Mouse (Mus musculus) skeletal muscle tissue, postnatal 0 days (tissue): ENCODE data around the gene Ctu1. TPM values are rescaled to one million over a fixed set of nuclear protein-coding genes. Genes with fewer than 3 reads are reported as not detected.

Experiments used
- polyA plus RNA-seq: library from polyadenylated mRNA; unstranded; fragments of >200 nt; fragmentation: Nextera tagmentation; extraction: Ambion mirVana; gene quantifications from 2 replicates; pipeline ENCODE4 v1.2.1, GENCODE M21; 2015

The Ctu1 gene
- polyA plus RNA-seq = 3.7 and 4.7 TPM in 2 replicates

GRCm38 (mm10) chr7:43671809-43672580, at the start of gene Ctu1:
Ctu1 (plus strand) TSS chr7:43672016.

GRCm38 (mm10) chr7:43634500-43634899, 37.3 kb upstream of the Ctu1 start, which contains the start of gene Ceacam18:
Ceacam18 (plus strand) TSS chr7:43634707.

GRCm38 (mm10) chr7:43660002-43660401, 11.8 kb upstream of the Ctu1 start, which contains the start of gene Siglece:
Siglece (minus strand) TSS chr7:43660161.

DNA sequence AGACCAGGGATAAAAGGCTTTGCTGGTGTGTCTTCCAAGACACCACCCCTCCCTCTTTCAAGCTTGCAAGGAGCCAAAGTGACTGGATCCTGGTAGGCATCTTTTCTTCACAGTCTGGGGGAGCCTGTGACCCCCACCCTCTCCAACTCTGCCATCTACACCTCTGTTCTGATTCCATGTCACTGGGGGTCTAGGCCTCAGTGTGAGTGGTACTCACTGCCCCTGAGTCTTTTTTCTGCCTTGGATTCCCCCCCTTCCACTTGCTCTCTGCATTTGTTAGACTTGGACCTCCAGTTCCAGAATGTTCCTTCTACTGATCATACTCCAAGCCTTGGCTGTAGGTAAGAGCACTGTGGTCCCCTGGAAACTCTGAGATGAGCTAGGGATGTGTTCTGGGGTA, 18.3 kb downstream of the Ctu1 start, which contains the start of gene Klk14:
Gene Klk14, plus strand, starts transcription at position 301 of the 400 bp plus-strand sequence.

DNA sequence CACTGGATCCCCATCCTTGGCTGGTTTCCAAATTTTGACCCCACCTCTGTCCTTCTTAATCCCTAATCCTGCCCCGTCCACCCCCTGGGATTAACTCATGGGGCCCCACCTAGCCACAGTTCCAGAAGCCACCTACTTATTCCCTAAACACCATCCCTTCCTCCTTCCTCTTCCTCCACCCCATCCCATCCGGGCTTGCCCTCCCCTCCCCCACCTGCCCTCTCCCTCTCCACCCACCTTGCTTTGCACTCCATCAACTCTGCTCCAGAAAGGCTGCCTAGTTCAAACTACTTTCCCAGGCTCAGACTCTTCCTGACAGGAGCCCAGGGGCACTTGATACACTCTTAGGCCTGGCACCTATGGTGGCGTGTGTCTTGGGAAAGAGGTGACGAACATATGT, 40.5 kb downstream of the Ctu1 start, which contains the start of gene Klk13:
Gene Klk13, plus strand, starts transcription at position 301 of the 400 bp plus-strand sequence.

Other genes with a start within 250 kb of the Ctu1 start
- not detected in 2 replicates for gene Lim2, start 244.3 kb upstream of the Ctu1 start, polyA plus RNA-seq
- 0.36 and 0.57 TPM in 2 replicates for gene Nkg7, start 234.9 kb upstream of the Ctu1 start, polyA plus RNA-seq
- not detected in 2 replicates for gene Cldnd2, start 231.2 kb upstream of the Ctu1 start, polyA plus RNA-seq
- 797 TPM in 2 replicates for gene Etfb, start 227.9 kb upstream of the Ctu1 start, polyA plus RNA-seq
- not detected in 2 replicates for gene Gm45233, start 227.9 kb upstream of the Ctu1 start, polyA plus RNA-seq
- 3.4 and 4.3 TPM in 2 replicates for gene Vsig10l, start 208.9 kb upstream of the Ctu1 start, polyA plus RNA-seq
- gene Iglon5, start 181.9 kb upstream of the Ctu1 start, polyA plus RNA-seq = 0.09 TPM in 1 of 2 replicates, not detected in the other
- gene 4931406B18Rik, start 166.1 kb upstream of the Ctu1 start, polyA plus RNA-seq = not detected in 2 replicates
- gene Cd33, start 127.6 kb upstream of the Ctu1 start, polyA plus RNA-seq = 2.8 and 3.1 TPM in 2 replicates
- gene Zfp658, start 109.8 kb upstream of the Ctu1 start, polyA plus RNA-seq = 0.95 and 1.0 TPM in 2 replicates
- 3.7 and 4.3 TPM in 2 replicates for gene Zfp719, start 92.4 kb upstream of the Ctu1 start, polyA plus RNA-seq
- gene Zfp819, start 64.8 kb upstream of the Ctu1 start, polyA plus RNA-seq = not detected in 2 replicates
- gene Ceacam18, start 37.3 kb upstream of the Ctu1 start, polyA plus RNA-seq = not detected in 2 replicates
- gene Siglece, start 11.9 kb upstream of the Ctu1 start, polyA plus RNA-seq = 0.77 and 0.99 TPM in 2 replicates
- gene Klk14, start 18.4 kb downstream of the Ctu1 start, polyA plus RNA-seq = not detected in 2 replicates
- 0.74 TPM in 1 of 2 replicates, not detected in the other for gene Klk13, start 40.6 kb downstream of the Ctu1 start, polyA plus RNA-seq
- gene Klk12, start 96.9 kb downstream of the Ctu1 start, polyA plus RNA-seq = not detected in 2 replicates
- 1.3 TPM in 1 of 2 replicates, not detected in the other for gene Klk11, start 102.6 kb downstream of the Ctu1 start, polyA plus RNA-seq
- gene Klk10, start 109.0 kb downstream of the Ctu1 start, polyA plus RNA-seq = 0.65 and 1.5 TPM in 2 replicates
- gene Klk9, start 119.9 kb downstream of the Ctu1 start, polyA plus RNA-seq = 1.6 TPM in 1 of 2 replicates, not detected in the other
- gene Klk8, start 125.6 kb downstream of the Ctu1 start, polyA plus RNA-seq = 5.1 and 9.2 TPM in 2 replicates
- 8.1 TPM in 1 of 2 replicates, not detected in the other for gene Klk7, start 139.3 kb downstream of the Ctu1 start, polyA plus RNA-seq
- gene Klk6, start 152.5 kb downstream of the Ctu1 start, polyA plus RNA-seq = not detected in 2 replicates
- 8.0 TPM in 1 of 2 replicates, not detected in the other for gene Klk5, start 170.0 kb downstream of the Ctu1 start, polyA plus RNA-seq
- not detected in 2 replicates for gene Klk4, start 209.1 kb downstream of the Ctu1 start, polyA plus RNA-seq